ENCODE assay signal across 17 mouse cellular contexts in the genomic region with DNA sequence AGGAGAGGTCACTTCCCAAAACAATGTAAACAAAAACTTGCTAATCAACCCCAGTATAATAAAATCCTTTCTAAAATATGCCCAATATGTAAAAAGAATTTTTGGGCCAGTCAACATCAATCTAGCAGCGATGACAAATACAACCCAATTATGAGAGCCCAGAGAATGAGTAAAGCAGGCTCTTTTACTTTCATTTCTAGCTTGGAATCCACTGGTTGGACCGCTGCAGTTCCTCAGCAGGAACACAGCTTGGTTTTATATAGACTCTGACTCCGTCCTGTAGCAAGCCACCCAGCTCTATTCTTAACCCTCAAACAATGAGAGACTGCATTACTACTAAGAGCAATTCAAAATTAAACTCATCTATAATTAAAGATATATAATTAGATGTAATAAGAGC. TPM values are rescaled to one million over a fixed set of nuclear protein-coding genes. Genes with fewer than 3 reads are reported as not detected.
"Had no signal": no experiment of that assay in that cellular context is flagged by ENCODE, and none has a peak within 500 bp of the region (broad histone marks: within the 10 kb centered on the region; RNA-seq: fewer than 3 reads in every experiment).

No protein-coding gene starts in this region.

- H3K4me2 ChIP-seq: limb, embryonic 15.5 days; midbrain, embryonic 11.5 days; midbrain, embryonic 15.5 days had no signal

- H3K9ac ChIP-seq: limb, embryonic 15.5 days; liver, embryonic 14.5 days; midbrain, embryonic 15.5 days had no signal

- H3K9me3 ChIP-seq: limb, embryonic 15.5 days; midbrain, embryonic 15.5 days had no signal

- ATAC-seq: midbrain, embryonic 15.5 days had no signal

- H3K36me3 ChIP-seq: limb, embryonic 15.5 days; midbrain, embryonic 15.5 days had no signal

- DNase-seq: kidney, adult 18-20 months; kidney, postnatal 25 days; lung, adult 18-20 months; right cerebral cortex, adult 18-20 months; right cerebral cortex, postnatal 25 days; thymus, postnatal 4 days had no signal

- H3K27ac ChIP-seq: limb, embryonic 15.5 days; liver, embryonic 14.5 days; midbrain, embryonic 15.5 days had no signal

- H3K4me1 ChIP-seq: limb, embryonic 15.5 days; midbrain, embryonic 15.5 days had no signal

- H3K4me3 ChIP-seq: limb, embryonic 15.5 days; midbrain, embryonic 15.5 days had no signal

RNA-seq across cellular contexts. Expression of gene 8030474K03Rik, which starts 17.3 kb away (rescaled TPM):
- total RNA-seq: left cerebral cortex, adult 8-10 months; left cerebral cortex, postnatal 25 days; monocyte, adult 5-6 weeks had no signal
- polyA plus RNA-seq: limb, embryonic 11.5 days; midbrain, embryonic 11.5 days; midbrain, embryonic 15.5 days; neural tube, embryonic 14.5 days had no signal

RNA-seq across cellular contexts. Expression of gene Gm4779, which starts 17.5 kb away (rescaled TPM):
- total RNA-seq: monocyte, adult 5-6 weeks had no signal
- polyA plus RNA-seq: limb, embryonic 11.5 days; midbrain, embryonic 11.5 days; neural tube, embryonic 14.5 days; small intestine, adult 2 months; stomach, embryonic 16.5 days had no signal
